Mouse (Mus musculus) cerebellum, adult 2 months (tissue): ENCODE results near the gene Prtg.

Source experiments
- CTCF ChIP-seq: fragments of 200-500 bp; IDR thresholded peaks from 2 replicates; pipeline ENCODE4 v1.5.1; 2011; ENCODE audit warnings: low read depth, mild to moderate bottlenecking, control low read depth, low read length, moderate library complexity, borderline replicate concordance; ENCODE audit not compliant: insufficient read depth
- POLR2A ChIP-seq: fragments of 200-500 bp; IDR thresholded peaks from 2 replicates; pipeline ENCODE4 v1.6.1; 2011; ENCODE audit warnings: low read length, control low read depth, borderline replicate concordance; ENCODE audit not compliant: insufficient read depth

DNA sequence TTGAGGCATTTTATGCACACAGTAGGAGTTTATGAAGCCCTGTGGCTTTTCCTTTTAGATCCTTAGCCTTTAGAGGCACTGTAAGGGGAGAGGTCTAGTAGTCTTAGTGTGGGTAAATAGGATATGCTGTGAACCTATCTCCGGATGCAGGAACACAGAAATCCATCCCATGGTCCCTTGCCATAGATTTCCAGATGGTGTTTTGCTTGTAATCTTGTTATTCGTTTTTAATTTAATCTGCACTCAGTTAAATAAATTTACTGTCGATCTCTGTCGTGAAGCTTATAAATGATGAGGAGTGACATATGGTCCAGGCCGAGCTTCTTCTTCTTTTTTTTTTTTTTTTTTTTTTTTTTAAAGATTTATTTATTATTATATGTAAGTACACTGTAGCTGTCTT, 54.1 kb downstream of the Prtg start:
- TF ChIP-seq CTCF (no peak), POLR2A (no peak)
